Mouse (Mus musculus) MN1 (cell line): Measurements from ENCODE around the gene Setd2.

Experiments
- DNase-seq: peaks from one replicate; pipeline ENCODE4 v3.0.0-alpha.2; 2016; ENCODE audit warnings: low spot score

Setd2 gene

GRCm38 (mm10) chr9:110654726-110655650 is 122.6 kb downstream of the Setd2 start:
- DNase-seq = no peak

DNA sequence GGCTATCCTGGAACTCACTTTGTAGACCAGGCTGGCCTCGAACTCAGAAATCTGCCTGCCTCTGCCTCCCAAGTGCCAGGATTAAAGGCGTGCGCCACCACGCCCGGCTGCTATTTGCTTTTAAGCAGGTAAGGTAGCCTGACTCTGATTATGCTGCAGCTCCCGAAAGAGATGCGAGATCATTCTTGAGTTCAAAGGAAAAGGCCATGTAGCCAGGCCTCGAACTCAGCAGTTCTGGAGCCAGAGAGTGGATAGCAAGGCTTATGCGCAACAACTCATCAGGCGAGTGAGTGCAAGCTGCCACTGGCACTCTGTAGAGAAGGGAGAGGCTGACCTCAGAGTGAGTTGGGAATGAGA is 123.2 kb downstream of the Setd2 start:
- no peak for DNase-seq

GRCm38 (mm10) chr9:110656249-110657221 is 124.1 kb downstream of the Setd2 start, which contains the start of gene Ccdc12:
Ccdc12 (plus strand) TSS chr9:110656503.
- DNase-seq = peak; percentile 96

DNA sequence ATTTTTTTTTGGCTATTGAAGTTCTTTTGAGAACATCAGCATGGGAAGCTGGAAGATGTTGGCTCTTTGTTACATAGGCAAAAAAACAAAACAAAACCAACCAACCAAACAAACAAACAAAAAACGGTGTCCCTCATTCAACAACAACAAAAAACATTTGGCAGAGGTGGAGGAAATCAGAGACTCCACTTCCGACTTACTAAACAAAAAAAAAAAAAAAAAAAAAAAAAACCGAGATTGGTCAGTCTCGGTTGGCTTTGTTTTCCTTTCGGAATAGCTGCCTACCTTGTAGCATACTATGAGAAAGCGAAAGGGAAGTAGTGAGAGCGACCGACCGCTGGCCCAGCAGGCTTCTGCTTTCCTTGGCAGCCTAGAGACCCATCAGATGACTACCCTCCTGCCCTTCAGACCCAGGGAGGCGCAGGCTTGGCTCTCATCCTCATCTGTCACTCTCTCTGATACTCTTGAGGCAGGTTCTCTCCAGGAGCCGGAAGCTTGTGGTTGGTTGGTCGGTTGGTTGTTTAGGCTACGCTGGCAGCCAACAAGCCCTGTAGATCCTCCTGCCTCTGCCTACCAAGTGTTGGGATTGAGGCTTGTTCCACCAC is 125.2 kb downstream of the Setd2 start:
- DNase-seq = no peak

GRCm38 (mm10) chr9:110659521-110659920 is 127.1 kb downstream of the Setd2 start:
- DNase-seq = no peak

DNA sequence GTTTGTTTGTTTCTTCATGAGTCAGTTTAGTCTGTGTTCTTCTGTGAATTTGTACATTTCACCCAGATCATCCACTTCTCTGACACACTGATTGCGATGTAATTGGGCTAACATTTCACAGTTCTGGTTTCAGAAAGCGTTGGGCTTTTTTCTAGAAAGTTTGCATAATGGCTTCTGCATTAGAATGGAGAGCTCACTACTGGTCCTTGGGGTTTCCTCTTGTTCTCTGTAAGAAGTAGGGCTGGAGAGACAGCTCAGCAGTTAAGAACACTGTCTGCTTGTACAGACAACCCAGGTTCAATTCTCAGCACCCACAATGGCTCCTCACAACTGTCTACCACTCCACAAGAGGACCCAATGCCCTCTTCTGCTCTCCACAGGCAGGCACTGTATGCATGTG is 127.8 kb downstream of the Setd2 start:
- no peak for DNase-seq

DNA sequence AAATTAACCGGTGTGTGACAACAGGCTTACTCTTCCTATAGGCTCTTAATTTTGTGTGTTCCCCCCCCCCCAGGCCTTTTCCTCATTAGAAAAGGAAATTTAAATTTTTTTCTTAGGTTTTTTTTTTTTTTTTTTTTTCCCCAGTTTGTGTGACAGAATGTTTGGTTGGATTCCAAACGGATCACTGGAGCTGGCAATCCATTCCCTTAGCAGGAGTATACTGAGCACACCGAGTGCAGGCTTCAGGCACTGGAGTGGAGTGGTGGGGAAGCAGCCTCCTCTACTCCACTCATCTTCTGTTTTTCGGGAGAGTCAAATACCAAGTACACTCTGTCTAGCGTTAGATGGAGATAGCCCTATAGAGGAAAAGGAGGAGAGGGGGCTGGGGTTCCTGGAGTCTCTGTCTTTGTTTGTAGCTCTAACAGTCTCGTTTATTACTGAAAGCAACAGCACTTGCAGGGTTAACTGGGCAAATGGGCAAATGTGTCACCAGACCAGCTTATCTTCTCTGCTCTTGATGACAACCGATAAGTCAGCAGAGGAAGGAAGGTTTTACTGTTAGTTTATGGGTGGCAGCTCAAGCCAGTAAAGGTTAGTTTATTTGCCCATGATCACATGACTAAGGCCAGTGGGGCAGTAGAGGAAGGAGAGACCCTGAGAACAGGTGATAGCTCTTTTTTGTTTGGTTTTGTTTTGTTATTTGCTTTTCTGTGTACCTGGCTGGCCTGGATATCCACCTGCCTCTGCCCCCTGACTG is 128.6 kb downstream of the Setd2 start:
- DNase-seq = no peak

DNA sequence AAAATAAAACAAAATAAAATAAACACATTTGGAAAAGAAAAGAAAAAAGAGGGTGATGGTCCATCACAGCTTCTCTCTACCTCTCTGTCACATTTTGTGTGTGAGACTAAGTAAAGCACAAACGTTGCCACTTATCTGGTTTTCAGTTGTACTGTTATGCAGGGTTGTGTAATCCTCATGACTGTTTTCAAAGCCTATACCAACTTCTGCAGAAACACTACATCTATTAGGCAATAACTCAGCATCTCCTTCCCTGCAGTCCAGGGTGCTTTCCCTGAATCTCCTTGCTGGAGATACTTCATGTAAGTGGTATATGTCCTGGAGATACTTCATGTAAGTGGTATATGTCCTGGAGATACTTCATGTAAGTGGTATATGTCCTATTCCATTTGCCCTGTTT is 130.4 kb downstream of the Setd2 start:
- no peak for DNase-seq

- DNase-seq = no peak
Measured at GRCm38 (mm10) chr9:110665912-110666311, 133.5 kb downstream of the Setd2 start.

GRCm38 (mm10) chr9:110666374-110666773 is 134.0 kb downstream of the Setd2 start:
- no peak for DNase-seq

DNA sequence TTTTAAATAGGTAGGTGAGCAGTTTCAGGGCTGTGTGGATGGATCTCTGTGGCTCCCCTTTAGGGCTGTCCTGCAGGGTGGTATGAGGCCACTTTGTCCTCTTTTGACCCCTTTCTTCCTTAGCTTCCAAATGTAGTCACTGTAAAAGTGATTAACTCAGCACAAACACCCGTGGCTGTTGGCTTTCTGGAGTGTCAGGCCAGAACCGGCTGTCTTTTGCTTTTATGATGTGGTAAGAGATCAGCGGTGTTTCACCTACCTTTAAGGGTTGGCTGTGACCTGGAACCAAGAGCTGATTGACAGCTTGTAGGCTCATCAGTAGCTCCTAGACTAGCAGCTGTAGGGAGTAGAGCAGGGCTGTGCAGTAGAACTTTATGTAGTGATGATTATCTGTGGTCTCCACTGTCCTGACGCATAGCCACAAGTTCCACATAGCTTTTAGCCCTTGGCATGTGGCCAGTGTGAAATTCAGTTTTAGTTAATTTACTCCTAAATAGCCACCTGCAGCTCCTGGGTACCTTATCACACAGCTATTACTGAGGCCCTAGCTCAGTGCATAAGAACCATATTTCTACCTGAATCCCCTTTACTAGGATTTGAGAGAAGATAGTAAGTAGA is 134.9 kb downstream of the Setd2 start:
- DNase-seq = peak; percentile 37
